In the genomic region with DNA sequence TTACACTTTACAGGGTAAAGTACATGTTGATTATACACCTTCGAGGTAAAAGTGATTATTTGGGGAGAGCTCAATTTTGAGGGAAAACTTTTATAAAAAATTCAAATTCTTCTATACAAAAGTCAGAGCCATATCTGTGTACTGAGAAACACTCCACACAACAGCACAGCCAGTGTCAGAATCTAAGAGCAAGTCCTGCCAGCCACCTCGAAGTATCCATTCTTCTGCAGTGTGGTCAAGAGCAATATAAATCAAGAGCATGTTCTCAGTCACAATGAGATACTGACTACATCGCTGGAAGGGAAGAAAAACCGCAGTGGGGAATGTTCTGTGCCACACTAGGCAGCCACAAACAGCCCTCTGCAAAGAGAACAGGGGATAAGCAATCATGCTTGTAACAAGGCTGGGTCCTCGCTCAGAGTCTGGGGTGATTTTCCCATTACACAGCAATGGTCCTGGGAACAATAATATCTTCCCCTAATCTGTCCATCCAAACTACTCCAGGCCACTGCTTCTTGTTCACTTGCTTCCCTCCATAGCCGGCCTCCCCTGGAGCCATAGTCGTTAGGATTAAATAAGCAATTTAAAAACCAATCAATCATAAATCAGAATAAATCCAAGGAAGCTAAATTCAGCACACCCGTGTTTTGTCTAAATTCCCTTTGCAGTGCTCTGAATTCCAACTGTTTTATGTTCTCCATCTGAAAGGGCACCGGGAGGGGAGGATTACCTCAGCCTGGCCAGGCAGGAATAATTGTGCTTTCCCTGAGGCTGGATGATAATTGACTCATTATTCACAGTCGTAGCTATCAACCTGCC, we compare ENCODE assay signal across 10 mouse cellular contexts. TPM values are rescaled to one million over a fixed set of nuclear protein-coding genes. Genes with fewer than 3 reads are reported as not detected.
DNase-seq lines count a peak whose midpoint lies in the region; ATAC-seq lines count a peak whose summit lies in the region.
"Had no signal": no experiment of that assay in that cellular context is flagged by ENCODE, and none has a peak within 500 bp of the region (broad histone marks: within the 10 kb centered on the region; RNA-seq: fewer than 3 reads in every experiment).

No protein-coding gene starts in this region.

- no peak overlapping the region for H3K4me3 ChIP-seq in kidney, embryonic 15.5 days (replicated peaks)
- H3K4me3 ChIP-seq in hindbrain, embryonic 15.5 days, result no peak overlapping the region
- H3K4me3 ChIP-seq in neural tube, embryonic 12.5 days, result no peak overlapping the region
- H3K4me3 ChIP-seq: limb, embryonic 15.5 days had no signal

- no peak overlapping the region for H3K4me2 ChIP-seq in kidney, embryonic 15.5 days
- H3K4me2 ChIP-seq in hindbrain, embryonic 15.5 days, result no peak overlapping the region
- H3K4me2 ChIP-seq in neural tube, embryonic 12.5 days (replicated peaks), result peak overlapping the region; percentile 31
- H3K4me2 ChIP-seq: limb, embryonic 15.5 days had no signal

- H3K9me3 ChIP-seq in kidney, embryonic 15.5 days (replicated peaks), result no peaks in the 10 kb centered on the region
- no peaks in the 10 kb centered on the region for H3K9me3 ChIP-seq in hindbrain, embryonic 15.5 days
- no peaks in the 10 kb centered on the region for H3K9me3 ChIP-seq in neural tube, embryonic 12.5 days
- H3K9me3 ChIP-seq: limb, embryonic 15.5 days had no signal

- no peaks in the 10 kb centered on the region for H3K36me3 ChIP-seq in kidney, embryonic 15.5 days
- H3K36me3 ChIP-seq in hindbrain, embryonic 15.5 days, result no peaks in the 10 kb centered on the region
- H3K36me3 ChIP-seq in neural tube, embryonic 12.5 days, result no peaks in the 10 kb centered on the region
- H3K36me3 ChIP-seq: limb, embryonic 15.5 days had no signal

- H3K27me3 ChIP-seq in kidney, embryonic 15.5 days, result no peaks in the 10 kb centered on the region
- H3K27me3 ChIP-seq in hindbrain, embryonic 15.5 days, result no peaks in the 10 kb centered on the region
- H3K27me3 ChIP-seq in neural tube, embryonic 12.5 days (replicated peaks), result no peaks in the 10 kb centered on the region
- H3K27me3 ChIP-seq: limb, embryonic 15.5 days had no signal

- DNase-seq in kidney, adult 8-10 months, result no peak
- DNase-seq in embryo, embryonic 9.5 days (ENCODE audit: extremely low spot score), result peak; percentile 37
- DNase-seq in B cell, adult 2 months, result no peak
- no peak for DNase-seq in left cerebral cortex, adult 8-10 months (ENCODE audit: low spot score in 2 of 2)

- peak; percentile 58; the same call in 1 of the 2 replicates for ATAC-seq in kidney, embryonic 15.5 days (replicated peaks; ENCODE audit: low FRiP score)
- peak; percentile 63 for ATAC-seq in hindbrain, embryonic 15.5 days (ENCODE audit: low FRiP score, low read depth)
- ATAC-seq in neural tube, embryonic 12.5 days (ENCODE audit: low FRiP score, low read depth), result peak; percentile 86
- no peak for ATAC-seq in megakaryocyte, adult 5-6 weeks (ENCODE audit: poor library complexity, severe bottlenecking)

- 21% methylated on average over 10 of the region's 10 CpGs for WGBS in kidney, embryonic 15.5 days
- WGBS in hindbrain, embryonic 15.5 days, result 25% methylated on average over 10 of the region's 10 CpGs
- WGBS in neural tube, embryonic 12.5 days, result 9% methylated on average over 10 of the region's 10 CpGs

- H3K9ac ChIP-seq in kidney, embryonic 15.5 days, result no peak overlapping the region
- H3K9ac ChIP-seq in hindbrain, embryonic 15.5 days, result no peak overlapping the region
- no peak overlapping the region for H3K9ac ChIP-seq in neural tube, embryonic 12.5 days
- H3K9ac ChIP-seq: limb, embryonic 15.5 days had no signal

- 0 out of 2 replicates have a peak, but pooled peaks cover 10% of the 10 kb centered on the region for H3K4me1 ChIP-seq in kidney, embryonic 15.5 days
- H3K4me1 ChIP-seq in hindbrain, embryonic 15.5 days (replicated peaks), result peaks cover 26% of the 10 kb centered on the region
- peaks cover 32% of the 10 kb centered on the region for H3K4me1 ChIP-seq in neural tube, embryonic 12.5 days

- no peak overlapping the region for H3K27ac ChIP-seq in kidney, embryonic 15.5 days
- peak overlapping the region; percentile 66 for H3K27ac ChIP-seq in hindbrain, embryonic 15.5 days (replicated peaks)
- peak overlapping the region; percentile 29; the same call in 1 of the 2 replicates for H3K27ac ChIP-seq in neural tube, embryonic 12.5 days
- H3K27ac ChIP-seq: limb, embryonic 15.5 days had no signal

RNA-seq across cellular contexts. Expression of a gene that starts 32.3 kb away (rescaled TPM):
- polyA plus RNA-seq in kidney, embryonic 15.5 days (2015; fragmentation: Nextera tagmentation; extraction: Ambion mirVana), result 0.10 TPM in 1 of 2 replicates, not detected in the other
- polyA plus RNA-seq in hindbrain, embryonic 15.5 days (2015; fragmentation: Nextera tagmentation; extraction: Ambion mirVana), result not detected in 2 replicates
- polyA plus RNA-seq in neural tube, embryonic 12.5 days (2016; fragmentation: Nextera tagmentation; extraction: Ambion mirVana), result not detected in 2 replicates
- total RNA-seq in megakaryocyte, adult 5-6 weeks (2015), result 0.48 TPM in 1 of 2 replicates, not detected in the other
- not detected in 2 replicates for total RNA-seq in megakaryocyte, adult 5-6 weeks (2017)
- total RNA-seq in left cerebral cortex, adult 8-10 months (2022), result not detected
- polyA plus RNA-seq: heart, postnatal 0 days; limb, embryonic 15.5 days had no signal

RNA-seq across cellular contexts. Expression of a gene that starts 57.1 kb away (rescaled TPM):
- polyA plus RNA-seq in kidney, embryonic 15.5 days (2015; fragmentation: Nextera tagmentation; extraction: Ambion mirVana), result 0.05 and 0.06 TPM in 2 replicates
- 0.12 TPM in 2 replicates for polyA plus RNA-seq in hindbrain, embryonic 15.5 days (2015; fragmentation: Nextera tagmentation; extraction: Ambion mirVana)
- polyA plus RNA-seq in neural tube, embryonic 12.5 days (2016; fragmentation: Nextera tagmentation; extraction: Ambion mirVana), result 0.10 TPM in 2 replicates
- total RNA-seq in megakaryocyte, adult 5-6 weeks (2015), result 0.05 TPM in 1 of 2 replicates, not detected in the other
- total RNA-seq in megakaryocyte, adult 5-6 weeks (2017), result 0.04 and 0.77 TPM in 2 replicates
- under 1 TPM; 0.07 to 0.42 (median 0.21) TPM for total RNA-seq in left cerebral cortex, adult 8-10 months (2022)

RNA-seq across cellular contexts. Expression of a gene that starts 57.1 kb away (rescaled TPM):
- polyA plus RNA-seq in kidney, embryonic 15.5 days (2015; fragmentation: Nextera tagmentation; extraction: Ambion mirVana), result 58.6 and 58.7 TPM in 2 replicates
- polyA plus RNA-seq in hindbrain, embryonic 15.5 days (2015; fragmentation: Nextera tagmentation; extraction: Ambion mirVana), result 46.4 and 49.5 TPM in 2 replicates
- polyA plus RNA-seq in neural tube, embryonic 12.5 days (2016; fragmentation: Nextera tagmentation; extraction: Ambion mirVana), result 55.7 and 63.8 TPM in 2 replicates
- 21.2 and 22.0 TPM in 2 replicates for total RNA-seq in megakaryocyte, adult 5-6 weeks (2015)
- 17.8 and 19.7 TPM in 2 replicates for total RNA-seq in megakaryocyte, adult 5-6 weeks (2017)
- 10 to 100 TPM; 26.9 to 41.0 (median 28.7) TPM for total RNA-seq in left cerebral cortex, adult 8-10 months (2022)
